ENCODE assay signal across 8 mouse cellular contexts in the genomic region with DNA sequence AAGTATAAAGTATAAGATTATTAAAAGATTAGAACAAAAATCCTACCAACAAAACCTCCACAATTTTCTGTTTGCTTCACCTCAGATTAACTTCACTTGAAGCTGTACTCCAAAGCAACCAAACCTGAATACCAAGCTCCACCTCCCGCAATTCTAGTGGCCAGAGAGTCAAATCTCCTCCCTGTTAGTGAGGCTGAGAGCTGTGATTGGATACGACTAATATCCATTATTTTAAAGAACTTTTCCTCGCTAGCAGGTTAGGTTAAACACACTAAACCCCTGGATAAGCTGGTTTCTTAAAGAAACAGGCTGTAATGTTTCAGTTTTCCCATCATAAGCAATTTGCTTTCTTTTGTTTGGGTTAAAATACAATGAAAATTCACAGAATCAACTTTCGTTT. TPM values are rescaled to one million over a fixed set of nuclear protein-coding genes. Genes with fewer than 3 reads are reported as not detected.
DNase-seq lines count a peak whose midpoint lies in the region; ATAC-seq and TF ChIP-seq lines count a peak whose summit lies in the region.

No protein-coding gene starts in this region.

- ATAC-seq in limb, embryonic 13.5 days (ENCODE audit: low FRiP score, low read depth), result peak; percentile 98
- ATAC-seq in midbrain, embryonic 14.5 days (ENCODE audit: low FRiP score, low TSS enrichment), result peak; percentile 97

- H3K4me1 ChIP-seq in bone marrow, adult 2 months (ENCODE audit: control insufficient read depth, insufficient read depth, low read length), result no peaks in the 10 kb centered on the region; the same call in 1 of the 2 replicates
- H3K4me1 ChIP-seq in embryonic fibroblast, embryonic 13.5 days (ENCODE audit: control insufficient read depth, insufficient read depth, low read length), result peaks cover 3% of the 10 kb centered on the region
- H3K4me1 ChIP-seq in limb, embryonic 13.5 days, result peaks cover 7% of the 10 kb centered on the region; the same call in 1 of the 2 replicates
- peaks cover 10% of the 10 kb centered on the region; the same call in 1 of the 2 replicates for H3K4me1 ChIP-seq in midbrain, embryonic 14.5 days (ENCODE audit: control insufficient read depth, insufficient read depth, low read length)

- WGBS in bone marrow, adult 2 months, result under 1% methylated on average over 4 of the region's 4 CpGs
- WGBS in limb, embryonic 13.5 days, result 1% methylated on average over 4 of the region's 4 CpGs
- WGBS in midbrain, embryonic 14.5 days, result 4% methylated on average over 4 of the region's 4 CpGs

- H3K27ac ChIP-seq in bone marrow, adult 2 months (ENCODE audit: control insufficient read depth, insufficient read depth, low read depth, low read length, poor library complexity), result no peak overlapping the region
- H3K27ac ChIP-seq in embryonic fibroblast, embryonic 13.5 days (ENCODE audit: insufficient read depth, low read length), result no peak overlapping the region
- no peak overlapping the region for H3K27ac ChIP-seq in limb, embryonic 13.5 days
- no peak overlapping the region for H3K27ac ChIP-seq in midbrain, embryonic 14.5 days (replicated peaks; ENCODE audit: low read depth, low read length)

- no peak for TF ChIP-seq POLR2A in bone marrow, adult 2 months (IDR thresholded peaks at IDR 0.05; ENCODE audit: borderline replicate concordance, control insufficient read depth, low read depth, low read length)
- peak; percentile 22; the same call in 1 of the 2 replicates for TF ChIP-seq POLR2A in embryonic fibroblast, embryonic 13.5 days (IDR thresholded peaks at IDR 0.05; ENCODE audit: low read depth, low read length)

- TF ChIP-seq CTCF in C2C12 (IDR thresholded peaks at IDR 0.05; ENCODE audit: control insufficient read depth, insufficient read depth, insufficient read length), result no peak
- TF ChIP-seq CTCF in bone marrow, adult 2 months (IDR thresholded peaks at IDR 0.05; ENCODE audit: control insufficient read depth, insufficient read depth, low read length), result no peak
- TF ChIP-seq CTCF in embryonic fibroblast, embryonic 13.5 days (IDR thresholded peaks at IDR 0.05; ENCODE audit: borderline replicate concordance, insufficient read depth, low read length), result no peak

- peak; percentile 84 to 86 for DNase-seq in heart, adult 9 months (ENCODE audit: low spot score in 2 of 2)
- DNase-seq in kidney, adult 8-10 months, result peak; percentile 78 to 86
- DNase-seq in midbrain, embryonic 14.5 days, result peak; percentile 92
- DNase-seq in spleen, postnatal 36 days (ENCODE audit: low spot score in 2 of 2), result peak; percentile 81 to 87

- no peaks in the 10 kb centered on the region for H3K36me3 ChIP-seq in C2C12 (ENCODE audit: control insufficient read depth, insufficient read depth)
- H3K36me3 ChIP-seq in limb, embryonic 13.5 days, result no peaks in the 10 kb centered on the region
- H3K36me3 ChIP-seq in midbrain, embryonic 14.5 days (ENCODE audit: control insufficient read depth, insufficient read depth, low read length), result no peaks in the 10 kb centered on the region

- peaks cover 30% of the 10 kb centered on the region for H3K79me3 ChIP-seq in C2C12 (ENCODE audit: low read depth)

- H3K27me3 ChIP-seq in C2C12 (ENCODE audit: control insufficient read depth, insufficient read depth, insufficient read length), result no peaks in the 10 kb centered on the region
- H3K27me3 ChIP-seq in limb, embryonic 13.5 days, result no peaks in the 10 kb centered on the region
- H3K27me3 ChIP-seq in midbrain, embryonic 14.5 days (ENCODE audit: control insufficient read depth, insufficient read depth, low read length), result no peaks in the 10 kb centered on the region

- no peak overlapping the region for H3ac ChIP-seq in C2C12 (ENCODE audit: control insufficient read depth, insufficient read length, low read depth)

- peaks cover 86% of the 10 kb centered on the region for H3K79me2 ChIP-seq in C2C12 (ENCODE audit: control insufficient read depth, insufficient read depth)

- peak overlapping the region; percentile 48 for H3K9ac ChIP-seq in limb, embryonic 13.5 days
- H3K9ac ChIP-seq in midbrain, embryonic 14.5 days (replicated peaks; ENCODE audit: low read length), result peak overlapping the region; percentile 34; the same call in 1 of the 2 replicates

- no peaks in the 10 kb centered on the region for H3K9me3 ChIP-seq in limb, embryonic 13.5 days
- no peaks in the 10 kb centered on the region for H3K9me3 ChIP-seq in midbrain, embryonic 14.5 days (ENCODE audit: control insufficient read depth, low read length)

- H3K4me2 ChIP-seq in limb, embryonic 13.5 days (replicated peaks), result peak overlapping the region; percentile 46
- peak overlapping the region; percentile 51 for H3K4me2 ChIP-seq in midbrain, embryonic 14.5 days (ENCODE audit: low read length)

- peak overlapping the region; percentile 29 for H3K4me3 ChIP-seq in C2C12 (ENCODE audit: insufficient read depth, poor library complexity, severe bottlenecking)
- H3K4me3 ChIP-seq in bone marrow, adult 2 months (replicated peaks; ENCODE audit: control insufficient read depth, low read depth, low read length), result peak overlapping the region; percentile 34
- peak overlapping the region; percentile 16 for H3K4me3 ChIP-seq in embryonic fibroblast, embryonic 13.5 days (ENCODE audit: insufficient read depth, low read length)
- H3K4me3 ChIP-seq in limb, embryonic 13.5 days, result peak overlapping the region; percentile 50
- peak overlapping the region; percentile 49 for H3K4me3 ChIP-seq in midbrain, embryonic 14.5 days (replicated peaks; ENCODE audit: low read depth, low read length)

TF ChIP-seq in C2C12, 6 proteins besides CTCF, POLR2A, EP300 and RAD21:
- TF ChIP-seq MYOD1 (IDR thresholded peaks at IDR 0.05; ENCODE audit: control insufficient read depth, insufficient read length, low read depth), result no peak
- TF ChIP-seq FOSL1 (IDR thresholded peaks at IDR 0.05; ENCODE audit: insufficient read depth, low read length, poor library complexity, severe bottlenecking), result no peak
- TF ChIP-seq MAX (IDR thresholded peaks at IDR 0.05), result no peak
- TF ChIP-seq CEBPB (IDR thresholded peaks at IDR 0.05; ENCODE audit: low read depth), result no peak
- no peak for TF ChIP-seq USF1 (IDR thresholded peaks at IDR 0.05; ENCODE audit: low read depth)
- no peak for TF ChIP-seq MYOG (IDR thresholded peaks at IDR 0.05; ENCODE audit: control insufficient read depth, extremely low read depth, insufficient read length)

RNA-seq across cellular contexts. Expression of gene Zfand6, which starts 10.5 kb away (rescaled TPM):
- 20.0 TPM for polyA plus RNA-seq in C2C12 (2012; fragmentation: generic; extraction: Trizol)
- polyA plus RNA-seq in bone marrow, adult 2 months (2011; ENCODE audit: insufficient read depth, insufficient read length, low replicate concordance, missing spikeins), result 87.1 and 89.4 TPM in 2 replicates
- polyA plus RNA-seq in embryonic fibroblast, embryonic 13.5 days (2011; ENCODE audit: insufficient read length, low read depth, missing spikeins), result 99.8 and 123 TPM in 2 replicates
- 180 and 184 TPM in 2 replicates for polyA plus RNA-seq in limb, embryonic 13.5 days (2015; fragmentation: Nextera tagmentation; extraction: Ambion mirVana)
- 180 and 206 TPM in 2 replicates for polyA plus RNA-seq in midbrain, embryonic 14.5 days (2014; fragmentation: Nextera tagmentation; extraction: Ambion mirVana)
